Mouse (Mus musculus) neural tube, embryonic 11.5 days (tissue): ENCODE data around the gene Col6a5. TPM values are rescaled to one million over a fixed set of nuclear protein-coding genes. Genes with fewer than 3 reads are reported as not detected.

ENCODE experiments used
- ATAC-seq: fragments of 200-750 bp; cut with Nextera tagmentation; 2 replicates; pipeline ENCODE4 v1.8.0; 2017; ENCODE audit warnings: moderate number of reproducible peaks, mild to moderate bottlenecking, moderate TSS enrichment, moderate library complexity; ENCODE audit not compliant: insufficient read depth, low FRiP score, low TSS enrichment
- DNase-seq: peaks from one replicate; pipeline ENCODE4 v3.0.0-alpha.2; 2015; ENCODE audit warnings: low spot score
- H3K27ac ChIP-seq: fragments of 300-500 bp; sonication (generic); 2 replicates; pipeline ENCODE4 v1.5.1; 2014; ENCODE audit warnings: low read depth, mild to moderate bottlenecking, low read length
- H3K27me3 ChIP-seq: fragments of 300-500 bp; sonication (generic); 2 replicates; pipeline ENCODE4 v1.6.1; 2014; ENCODE audit warnings: mild to moderate bottlenecking, low read length, mixed read lengths; ENCODE audit not compliant: control insufficient read depth, insufficient read depth
- H3K36me3 ChIP-seq: fragments of 300-500 bp; sonication (generic); 2 replicates; pipeline ENCODE4 v1.6.1; 2014; ENCODE audit warnings: mild to moderate bottlenecking, low read length, moderate library complexity, mixed read lengths; ENCODE audit not compliant: control insufficient read depth, insufficient read depth
- H3K4me1 ChIP-seq: fragments of 300-500 bp; sonication (generic); 2 replicates; pipeline ENCODE4 v1.6.1; 2014; ENCODE audit warnings: low read length, mixed read lengths; ENCODE audit not compliant: control insufficient read depth, insufficient read depth
- H3K4me2 ChIP-seq: fragments of 300-500 bp; sonication (generic); 2 replicates; pipeline ENCODE4 v1.6.1; 2014; ENCODE audit warnings: low read depth, mild to moderate bottlenecking, moderate library complexity
- H3K4me3 ChIP-seq: fragments of 300-500 bp; sonication (generic); 2 replicates; pipeline ENCODE4 v1.5.1; 2014; ENCODE audit warnings: low read depth, low read length
- H3K9ac ChIP-seq: fragments of 300-500 bp; sonication (generic); 2 replicates; pipeline ENCODE4 v1.6.1; 2014; ENCODE audit warnings: mild to moderate bottlenecking, low read length
- H3K9me3 ChIP-seq: fragments of 300-500 bp; sonication (generic); 2 replicates; pipeline ENCODE4 v1.6.1; 2016; ENCODE audit warnings: low read length; ENCODE audit not compliant: control insufficient read depth
- WGBS: fragments of 180-500 bp; shearing (Covaris S2); extraction: QIAGEN DNeasy Blood & Tissue Kit; methylation state at CpG from one replicate; pipeline ENCODE4 v1.1.7; 2014; 5-methylcytosine and 5-hydroxymethylcytosine counted together
- polyA plus RNA-seq: library from polyadenylated mRNA; unstranded; fragments of >200 nt; fragmentation: Nextera tagmentation; extraction: Ambion mirVana; gene quantifications from 2 replicates; pipeline ENCODE4 v1.2.1, GENCODE M21; 2014

Gene Col6a5
- polyA plus RNA-seq, 1 experiment from 2014 or later = 0.09 TPM

DNA sequence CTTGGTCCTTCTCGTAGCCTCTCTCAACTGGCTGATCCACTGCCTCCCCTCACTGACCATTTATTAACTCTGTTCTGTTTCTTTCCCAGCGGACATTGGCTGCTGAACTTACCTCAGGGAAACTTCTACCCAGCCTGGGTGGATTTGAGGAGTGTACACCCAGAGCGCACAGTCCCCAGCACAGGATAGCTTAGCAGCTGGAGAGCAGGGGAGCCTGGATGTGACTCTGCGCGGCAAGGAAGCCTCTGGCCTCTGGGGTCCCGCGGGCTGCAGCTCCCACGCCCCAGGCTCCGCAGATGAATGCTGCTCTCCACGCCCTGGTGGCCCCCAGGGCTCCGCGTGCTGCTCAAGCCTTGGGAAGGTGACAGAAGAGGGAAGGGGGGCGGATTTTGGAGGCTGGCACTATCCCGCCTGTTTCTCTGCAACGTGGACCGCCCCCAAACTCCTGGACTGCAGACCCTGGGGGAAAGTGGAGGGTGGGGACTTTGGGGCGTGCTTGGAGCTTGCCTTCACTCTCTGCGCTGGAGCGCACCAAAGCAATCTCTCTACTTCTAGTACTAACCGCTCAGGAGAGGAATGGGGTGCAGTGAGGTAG lies 132.6 kb downstream of the Col6a5 start, which contains the start of gene Col6a6:
Col6a6 (minus strand) TSS at position 370 of the 595 bp plus-strand sequence.
- Histone ChIP-seq H3K27ac (no peak within 1 kb of the TSS), H3K36me3 (no peaks in the 10 kb centered on the region), H3K4me3 (no peak within 1 kb of the TSS), H3K27me3 (no peaks in the 10 kb centered on the region), H3K4me2 (peak within 1 kb of the TSS; percentile 14; the same call in 1 of the 2 replicates), H3K4me1 (no peaks in the 10 kb centered on the region), H3K9me3 (no peaks in the 10 kb centered on the region), H3K9ac (no peak within 1 kb of the TSS)
- no peak for ATAC-seq
- 15% methylated on average over 20 of the region's 20 CpGs for WGBS
- DNase-seq = peak; percentile 18

DNA sequence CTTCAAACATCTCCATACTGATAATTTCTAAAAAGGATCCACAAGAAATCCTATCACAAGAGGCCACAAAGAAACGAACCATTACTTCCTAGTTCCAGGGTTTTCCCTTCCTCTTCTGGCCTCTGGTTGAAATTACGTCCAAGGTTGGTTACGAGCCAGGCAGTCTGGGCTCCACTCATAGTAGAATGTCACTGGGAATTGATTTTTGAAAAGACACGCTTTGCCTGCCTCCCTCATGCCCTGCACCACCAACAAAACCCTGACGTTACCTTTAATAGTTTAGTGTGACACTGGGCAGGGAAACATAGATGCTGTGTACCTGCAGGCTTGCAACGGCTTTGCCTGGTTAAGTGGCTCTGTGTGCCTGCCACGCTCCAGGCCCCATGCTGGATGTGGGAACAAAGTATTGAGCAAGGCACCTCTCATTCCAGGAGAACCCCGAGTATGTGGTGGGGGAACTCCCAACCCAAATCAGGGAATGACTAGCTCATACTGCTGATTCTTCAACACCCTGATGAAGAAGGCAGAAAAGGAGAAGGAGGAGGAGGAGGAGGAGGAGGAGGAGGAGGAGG lies 133.3 kb downstream of the Col6a5 start:
- WGBS = 79% methylated on average over 8 of the region's 8 CpGs
- H3K9me3 ChIP-seq = no peaks in the 10 kb centered on the region
- ATAC-seq (no peak), DNase-seq (no peak)
- H3K36me3 ChIP-seq = no peaks in the 10 kb centered on the region
- H3K9ac ChIP-seq = no peak overlapping the region
- H3K27me3 ChIP-seq = no peaks in the 10 kb centered on the region
- no peak overlapping the region for H3K4me2 ChIP-seq
- no peaks in the 10 kb centered on the region for H3K4me1 ChIP-seq
- no peak overlapping the region for H3K27ac ChIP-seq
- no peak overlapping the region for H3K4me3 ChIP-seq

DNA sequence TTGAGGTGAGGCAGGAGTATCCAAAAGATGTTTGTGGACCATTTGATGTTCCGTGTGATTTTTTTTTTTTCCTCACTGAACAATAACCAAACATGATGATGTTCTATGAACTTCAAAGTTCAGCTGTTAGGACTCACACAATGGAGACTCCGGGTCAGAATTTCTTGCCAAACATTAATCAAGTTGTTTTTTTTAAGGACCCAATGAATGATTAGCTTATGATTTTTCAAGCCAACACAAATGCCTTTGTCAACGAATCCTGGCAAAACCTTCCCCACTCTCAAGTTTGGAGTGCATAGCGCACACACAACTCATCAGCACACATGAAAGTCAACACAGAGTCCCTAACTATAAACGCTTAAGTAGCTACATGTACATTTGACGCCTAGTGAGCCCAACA lies 139.7 kb downstream of the Col6a5 start:
- H3K4me2 ChIP-seq = no peak overlapping the region
- no peak overlapping the region for H3K9ac ChIP-seq
- H3K36me3 ChIP-seq = no peaks in the 10 kb centered on the region
- no peak for ATAC-seq
- no peaks in the 10 kb centered on the region for H3K27me3 ChIP-seq
- no peak overlapping the region for H3K27ac ChIP-seq
- no peak for DNase-seq
- no peaks in the 10 kb centered on the region for H3K9me3 ChIP-seq
- 93% methylated on average over 6 of the region's 6 CpGs for WGBS
- H3K4me3 ChIP-seq = no peak overlapping the region
- no peaks in the 10 kb centered on the region for H3K4me1 ChIP-seq

DNA sequence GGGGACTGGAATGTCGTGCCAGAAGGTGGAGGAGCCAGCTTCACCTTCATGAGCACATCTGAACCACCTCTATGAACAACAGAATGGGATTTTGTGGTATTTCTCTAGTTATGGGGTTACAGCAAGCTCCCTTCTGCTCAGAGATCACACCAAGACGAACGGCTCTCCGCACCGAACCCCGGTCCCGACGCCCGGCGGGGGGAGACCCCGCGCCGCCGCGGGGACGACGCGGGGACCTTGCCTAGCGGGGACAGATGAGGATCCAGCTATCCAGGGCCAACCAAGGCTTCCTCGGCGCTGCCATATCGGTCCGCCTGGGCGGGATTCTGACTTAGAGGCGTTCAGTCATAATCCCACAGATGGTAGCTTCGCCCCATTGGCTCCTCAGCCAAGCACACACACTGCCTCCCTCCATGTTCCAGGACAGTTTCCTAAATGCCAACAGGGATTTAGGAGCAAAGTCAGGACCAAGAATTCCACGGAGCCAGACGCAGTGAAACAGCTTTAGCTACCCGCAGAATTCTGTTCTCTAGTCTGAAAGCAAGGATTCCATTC lies 141.2 kb downstream of the Col6a5 start:
- ATAC-seq (no peak), DNase-seq (no peak)
- no peak overlapping the region for H3K4me2 ChIP-seq
- 72% methylated on average over 29 of the region's 29 CpGs for WGBS
- H3K9ac ChIP-seq = no peak overlapping the region
- H3K27me3 ChIP-seq = no peaks in the 10 kb centered on the region
- H3K27ac ChIP-seq = no peak overlapping the region
- H3K4me3 ChIP-seq = no peak overlapping the region
- H3K4me1 ChIP-seq = no peaks in the 10 kb centered on the region
- no peaks in the 10 kb centered on the region for H3K36me3 ChIP-seq
- H3K9me3 ChIP-seq = no peaks in the 10 kb centered on the region

DNA sequence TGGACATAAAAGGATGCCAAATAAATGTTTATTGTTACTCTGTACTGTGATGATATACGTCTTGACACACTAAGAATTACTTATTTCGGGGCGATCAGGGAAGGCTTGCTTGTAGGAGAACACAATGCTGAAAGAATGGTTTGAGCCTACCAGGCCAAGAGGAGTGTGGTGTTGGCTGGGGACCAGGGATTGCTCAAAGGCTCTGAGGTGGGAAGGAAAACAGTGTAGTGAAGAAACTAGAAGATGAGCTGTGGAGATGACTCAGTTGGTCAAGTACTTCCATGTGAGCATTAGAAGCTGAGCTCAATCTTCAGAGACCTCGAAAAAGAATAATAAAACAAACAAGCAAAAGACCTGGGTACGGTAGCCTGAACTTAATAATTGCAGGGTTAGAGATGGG lies 146.0 kb downstream of the Col6a5 start:
- H3K27me3 ChIP-seq = no peaks in the 10 kb centered on the region
- 87% methylated on average over 5 of the region's 5 CpGs for WGBS
- H3K4me3 ChIP-seq = no peak overlapping the region
- no peak overlapping the region for H3K4me2 ChIP-seq
- DNase-seq (no peak), ATAC-seq (no peak)
- no peak overlapping the region for H3K27ac ChIP-seq
- H3K9ac ChIP-seq = no peak overlapping the region
- no peaks in the 10 kb centered on the region for H3K9me3 ChIP-seq
- H3K36me3 ChIP-seq = no peaks in the 10 kb centered on the region
- H3K4me1 ChIP-seq = no peaks in the 10 kb centered on the region

DNA sequence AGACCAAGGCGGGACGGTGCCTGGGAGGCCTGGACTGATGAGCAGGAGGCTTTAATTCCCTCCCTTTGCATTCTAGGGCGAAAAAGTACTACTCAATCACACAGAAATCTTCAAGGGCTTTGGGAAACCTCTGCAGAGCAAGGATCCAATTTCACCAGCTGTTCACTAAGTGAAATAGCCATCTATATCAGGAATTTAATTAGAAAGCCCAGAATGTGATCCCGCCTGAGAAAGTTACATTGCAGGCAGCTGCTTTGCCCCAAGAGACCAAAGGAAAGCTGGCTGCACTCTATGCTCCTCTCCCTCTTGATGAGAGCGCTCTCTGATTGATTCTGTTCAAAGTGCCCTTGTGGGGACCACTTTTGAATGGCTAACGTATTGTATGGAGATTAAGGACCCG lies 149.0 kb downstream of the Col6a5 start:
- H3K4me2 ChIP-seq = no peak overlapping the region
- no peaks in the 10 kb centered on the region for H3K27me3 ChIP-seq
- no peak overlapping the region for H3K27ac ChIP-seq
- H3K4me1 ChIP-seq = no peaks in the 10 kb centered on the region
- no peak overlapping the region for H3K4me3 ChIP-seq
- H3K9me3 ChIP-seq = no peaks in the 10 kb centered on the region
- no peak overlapping the region for H3K9ac ChIP-seq
- DNase-seq = no peak
- no peaks in the 10 kb centered on the region for H3K36me3 ChIP-seq
- no peak for ATAC-seq
- 73% methylated on average over 7 of the region's 7 CpGs for WGBS

DNA sequence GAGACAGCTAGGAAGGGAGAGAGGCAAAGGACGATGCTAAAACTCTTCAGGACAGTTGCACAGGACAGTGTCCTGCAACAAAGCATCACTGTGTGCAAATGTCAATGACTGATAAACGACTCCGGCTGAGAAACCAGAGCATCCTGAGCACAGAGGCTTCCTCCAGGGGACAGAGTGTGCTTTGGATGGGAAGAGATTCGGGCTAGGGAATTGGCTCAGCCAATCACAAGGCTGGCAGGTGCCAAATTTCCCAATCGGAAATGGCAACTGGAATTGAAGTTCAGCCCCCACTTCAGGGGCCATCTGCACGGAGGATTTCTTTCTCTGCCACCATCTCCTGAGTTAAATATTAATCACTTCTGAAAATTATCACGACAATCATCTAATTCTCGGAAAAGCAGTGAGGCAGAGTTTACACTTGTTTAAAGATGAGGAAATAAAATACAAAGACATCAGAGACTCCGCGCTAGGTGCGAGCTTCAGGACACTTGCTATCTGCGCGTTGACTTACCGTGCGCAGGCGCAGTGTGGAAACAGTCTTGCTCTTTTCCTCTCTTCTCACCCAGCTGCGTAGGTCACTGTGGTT lies 151.4 kb downstream of the Col6a5 start:
- Histone ChIP-seq H3K4me2 (no peak overlapping the region), H3K4me1 (no peaks in the 10 kb centered on the region), H3K27ac (no peak overlapping the region), H3K36me3 (no peaks in the 10 kb centered on the region), H3K27me3 (no peaks in the 10 kb centered on the region), H3K9me3 (no peaks in the 10 kb centered on the region), H3K9ac (no peak overlapping the region), H3K4me3 (no peak overlapping the region)
- ATAC-seq = no peak
- DNase-seq = no peak
- 87% methylated on average over 17 of the region's 17 CpGs for WGBS
